Mouse (Mus musculus) adrenal gland, postnatal 14 days (tissue): ENCODE results near the gene Mc1r. TPM values are rescaled to one million over a fixed set of nuclear protein-coding genes. Genes with fewer than 3 reads are reported as not detected.

Source experiments
- DNase-seq: peaks from one replicate; pipeline ENCODE4 v3.0.0; 2021; ENCODE audit warnings: mixed read lengths
- long read RNA-seq, 2 experiments: library from polyadenylated mRNA; stranded (forward); transcript quantifications; one replicate each; pipeline ENCODE4 v2.0.0; 2021
- total RNA-seq: library from RNA; stranded (reverse); gene quantifications from 2 replicates; pipeline ENCODE4 v1.2.3, GENCODE M21; 2021

Mc1r gene
- not detected in 2 replicates for total RNA-seq
- long read RNA-seq, experiment 1, result 0 reads
- long read RNA-seq, experiment 2, result 0 reads

- peak; percentile 83 for DNase-seq
Measured at GRCm38 (mm10) chr8:123406786-123407185, at the start of gene Mc1r. Gene Mc1r, plus strand, starts transcription at chr8:123407107.

- peak; percentile 81 for DNase-seq
Measured at GRCm38 (mm10) chr8:123361082-123361739, 45.7 kb upstream of the Mc1r start.

GRCm38 (mm10) chr8:123373403-123374238 is 33.3 kb upstream of the Mc1r start, which contains the start of gene Tcf25:
Gene Tcf25, plus strand, starts transcription at chr8:123373753.
- DNase-seq, result peak; percentile 98

- peak; percentile 98 for DNase-seq
Measured at GRCm38 (mm10) chr8:123374239-123374578, 32.7 kb upstream of the Mc1r start.

GRCm38 (mm10) chr8:123375701-123376100 is 31.2 kb upstream of the Mc1r start:
- no peak for DNase-seq

- no peak for DNase-seq
Measured at GRCm38 (mm10) chr8:123376106-123376505, 30.8 kb upstream of the Mc1r start.

GRCm38 (mm10) chr8:123381711-123382110 is 25.2 kb upstream of the Mc1r start:
- no peak for DNase-seq

GRCm38 (mm10) chr8:123382516-123382915 is 24.4 kb upstream of the Mc1r start:
- no peak for DNase-seq

- DNase-seq, result peak; percentile 71
Measured at GRCm38 (mm10) chr8:123384883-123385540, 21.9 kb upstream of the Mc1r start.

- DNase-seq, result peak; percentile 62
Measured at GRCm38 (mm10) chr8:123387041-123387440, 19.9 kb upstream of the Mc1r start.

GRCm38 (mm10) chr8:123387801-123388200 is 19.1 kb upstream of the Mc1r start:
- DNase-seq, result no peak

GRCm38 (mm10) chr8:123389026-123389425 is 17.9 kb upstream of the Mc1r start:
- DNase-seq, result no peak

GRCm38 (mm10) chr8:123398308-123398707 is 8.6 kb upstream of the Mc1r start:
- DNase-seq, result no peak

GRCm38 (mm10) chr8:123401936-123402335 is 5.0 kb upstream of the Mc1r start:
- no peak for DNase-seq

- no peak for DNase-seq
Measured at GRCm38 (mm10) chr8:123402730-123403326, 4.1 kb upstream of the Mc1r start.

GRCm38 (mm10) chr8:123404521-123404920 is 2.4 kb upstream of the Mc1r start:
- DNase-seq, result no peak

GRCm38 (mm10) chr8:123407612-123408011 is 705 bp downstream of the Mc1r start:
- no peak for DNase-seq

GRCm38 (mm10) chr8:123408586-123409544 is 2.0 kb downstream of the Mc1r start:
- peak; percentile 82 for DNase-seq

GRCm38 (mm10) chr8:123410049-123410587 is 3.2 kb downstream of the Mc1r start:
- peak; percentile 78 for DNase-seq

GRCm38 (mm10) chr8:123410788-123411187 is 3.9 kb downstream of the Mc1r start:
- no peak for DNase-seq

GRCm38 (mm10) chr8:123411246-123411645 is 4.3 kb downstream of the Mc1r start, which contains the start of gene Tubb3:
Gene Tubb3, plus strand, starts transcription at chr8:123411424.
- peak; percentile 71 for DNase-seq
